Mouse (Mus musculus) E14TG2a.4 (cell line): ENCODE data around the gene Srp68.

ENCODE experiments used
- CTCF ChIP-seq: conservative IDR thresholded peaks from 2 replicates; pipeline ENCODE4 v1.5.1; 2014; ENCODE audit warnings: low read length
- NANOG ChIP-seq: IDR thresholded peaks from 2 replicates; pipeline ENCODE4 v1.6.1; 2014; ENCODE audit warnings: borderline replicate concordance, low read length, mixed read lengths

DNA sequence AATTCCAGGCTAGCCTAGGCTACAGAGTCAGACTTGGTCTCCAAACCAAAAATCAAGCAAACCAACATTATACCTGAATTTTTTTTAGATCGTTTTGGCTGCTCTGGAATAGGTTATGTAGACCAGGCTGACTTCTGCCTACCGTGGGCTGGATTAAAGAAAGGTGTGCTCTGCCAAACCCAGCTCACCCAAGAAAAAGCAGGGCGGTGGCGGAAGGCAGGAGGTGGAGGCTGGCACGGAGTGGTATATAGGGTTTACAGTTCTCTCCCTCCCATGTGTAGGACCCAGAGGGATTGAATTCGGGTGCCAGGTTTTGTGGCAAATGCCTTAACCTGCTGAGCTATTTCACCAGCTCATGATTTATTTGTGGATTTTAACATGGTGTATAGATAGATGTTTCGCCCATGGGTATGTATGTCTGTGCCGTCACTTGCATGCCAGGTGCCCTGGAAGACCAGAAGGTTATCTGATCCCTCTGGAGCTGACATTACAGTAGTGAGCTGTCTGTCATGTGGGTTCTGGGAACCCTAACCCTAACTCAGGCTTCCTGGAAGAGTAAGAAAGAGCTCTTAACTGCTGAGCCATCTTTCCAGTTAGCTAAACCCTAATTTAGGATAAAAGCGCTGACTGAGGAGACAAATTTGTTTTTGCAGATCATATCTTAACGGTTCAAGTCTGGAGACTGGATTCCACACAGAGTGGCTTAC, 33.2 kb upstream of the Srp68 start, which contains the start of gene Exoc7:
- no peak for TF ChIP-seq CTCF
- no peak for TF ChIP-seq NANOG
